Mouse (Mus musculus) MEL (cell line): ENCODE data around the gene Vangl1. TPM values are rescaled to one million over a fixed set of nuclear protein-coding genes. Genes with fewer than 3 reads are reported as not detected.

Source experiments
- DNase-seq: peaks from one replicate; pipeline ENCODE4 v3.0.0; 2011; ENCODE audit warnings: low read depth, low spot score
- H3K27ac ChIP-seq: 2 replicates; pipeline ENCODE4 v1.5.1; 2012; ENCODE audit warnings: low read depth, mild to moderate bottlenecking, control low read depth, low read length, moderate library complexity; ENCODE audit not compliant: control insufficient read depth
- H3K27me3 ChIP-seq, 2 experiments: fragments of 150-350 bp in 1 of 2; sonication (generic) in 1 of 2; 2 replicates each; pipeline ENCODE4 v1.6.1; 2012; ENCODE audit warnings: low read length in 2 of 2, mild to moderate bottlenecking in 2 of 2, improper control_type of control experiment in 1 of 2, moderate library complexity in 1 of 2; ENCODE audit not compliant: insufficient read depth in 2 of 2, control insufficient read depth in 1 of 2
- H3K36me3 ChIP-seq, 2 experiments: 2 replicates each; pipeline ENCODE4 v1.6.1; 2012 to 2014; ENCODE audit warnings: low read length in 2 of 2, improper control_type of control experiment in 1 of 2, inconsistent platforms in 1 of 2, mild to moderate bottlenecking in 1 of 2; ENCODE audit not compliant: insufficient read depth in 2 of 2, control insufficient read depth in 1 of 2
- H3K4me1 ChIP-seq, 2 experiments: fragments of 150-350 bp in 1 of 2; sonication (generic) in 1 of 2; 2 replicates each; pipeline ENCODE4 v1.6.1; 2012; ENCODE audit warnings: low read length in 2 of 2, improper control_type of control experiment in 1 of 2, mild to moderate bottlenecking in 1 of 2; ENCODE audit not compliant: insufficient read depth in 2 of 2, control insufficient read depth in 1 of 2
- H3K4me3 ChIP-seq, 2 experiments: fragments of 150-350 bp in 1 of 2; sonication (generic) in 1 of 2; 2 replicates each; pipeline ENCODE4 v1.5.1; 2012; ENCODE audit warnings: low read depth in 2 of 2, low read length in 2 of 2, mild to moderate bottlenecking in 2 of 2, moderate library complexity in 2 of 2, control low read depth in 1 of 2, improper control_type of control experiment in 1 of 2; ENCODE audit not compliant: control insufficient read depth in 1 of 2, insufficient read depth in 1 of 2
- H3K79me2 ChIP-seq: 2 replicates; pipeline ENCODE4 v1.6.1; 2012; ENCODE audit warnings: mild to moderate bottlenecking, low read length, moderate library complexity; ENCODE audit not compliant: control insufficient read depth, poor library complexity, insufficient read depth
- H3K9ac ChIP-seq: 2 replicates; pipeline ENCODE4 v1.6.1; 2012; ENCODE audit warnings: low read depth, mild to moderate bottlenecking, control low read depth, low read length, moderate library complexity; ENCODE audit not compliant: control insufficient read depth, poor library complexity, severe bottlenecking
- H3K9me3 ChIP-seq: fragments of 150-350 bp; sonication (generic); replicated peaks from 2 replicates; pipeline ENCODE4 v1.6.1; 2012; ENCODE audit warnings: mild to moderate bottlenecking, low read length, improper control_type of control experiment, moderate library complexity; ENCODE audit not compliant: insufficient read depth
- BHLHE40 ChIP-seq: IDR thresholded peaks from 2 replicates; pipeline ENCODE4 v1.6.1; 2012; ENCODE audit warnings: low read depth, mild to moderate bottlenecking, inconsistent platforms, low read length, improper control_type of control experiment, borderline replicate concordance
- CTCF ChIP-seq, 3 experiments: IDR thresholded peaks in 2 of 3; conservative IDR thresholded peaks in 1 of 3; 2 replicates each; pipeline ENCODE4 v1.5.1; 2011 to 2012; ENCODE audit warnings: low read length in 3 of 3, low read depth in 2 of 3, mild to moderate bottlenecking in 2 of 3, improper control_type of control experiment in 1 of 3, inconsistent platforms in 1 of 3, mixed read lengths in 1 of 3, moderate library complexity in 1 of 3; ENCODE audit not compliant: control insufficient read depth in 1 of 3, insufficient read depth in 1 of 3, poor library complexity in 1 of 3, severe bottlenecking in 1 of 3
- E2F4 ChIP-seq: IDR thresholded peaks from 2 replicates; pipeline ENCODE4 v1.6.1; 2011; ENCODE audit warnings: low read depth, low read length, improper control_type of control experiment, borderline replicate concordance
- EP300 ChIP-seq, 2 experiments: IDR thresholded peaks; 2 replicates each; pipeline ENCODE4 v1.6.1; 2011; ENCODE audit warnings: improper control_type of control experiment in 2 of 2, low read length in 2 of 2, low read depth in 1 of 2, mild to moderate bottlenecking in 1 of 2
- ETS1 ChIP-seq: IDR thresholded peaks from 2 replicates; pipeline ENCODE4 v1.6.1; 2012; ENCODE audit warnings: low read depth, mild to moderate bottlenecking, inconsistent platforms, low read length, improper control_type of control experiment, moderate library complexity
- GABPA ChIP-seq: IDR thresholded peaks from 2 replicates; pipeline ENCODE4 v1.6.1; 2012; ENCODE audit warnings: low read depth, mild to moderate bottlenecking, inconsistent platforms, low read length, improper control_type of control experiment, moderate library complexity
- GATA1 ChIP-seq: IDR thresholded peaks from 2 replicates; pipeline ENCODE4 v1.6.1; 2011; ENCODE audit warnings: low read depth, low read length, improper control_type of control experiment
- JUND ChIP-seq: IDR thresholded peaks from 2 replicates; pipeline ENCODE4 v1.6.1; 2011; ENCODE audit warnings: low read depth, mild to moderate bottlenecking, improper control_type of control experiment, low read length
- KAT2A ChIP-seq: conservative IDR thresholded peaks from 2 replicates; pipeline ENCODE4 v1.6.1; 2012; ENCODE audit warnings: low read depth, low read length, improper control_type of control experiment, inconsistent platforms
- MAFK ChIP-seq: IDR thresholded peaks from 2 replicates; pipeline ENCODE4 v1.6.1; 2011; ENCODE audit warnings: low read depth, mild to moderate bottlenecking, low read length, improper control_type of control experiment, borderline replicate concordance
- MEF2A ChIP-seq: IDR thresholded peaks from 2 replicates; pipeline ENCODE4 v1.6.1; 2014; ENCODE audit warnings: low read depth, mild to moderate bottlenecking, inconsistent platforms, low read length, improper control_type of control experiment; ENCODE audit not compliant: poor library complexity, insufficient replicate concordance, severe bottlenecking; ENCODE audit errors: extremely low read depth
- MXI1 ChIP-seq: IDR thresholded peaks from 2 replicates; pipeline ENCODE4 v1.6.1; 2011; ENCODE audit warnings: mild to moderate bottlenecking, low read depth, low read length, improper control_type of control experiment
- MYC ChIP-seq: IDR thresholded peaks from 2 replicates; pipeline ENCODE4 v1.6.1; 2011; ENCODE audit warnings: low read depth, mild to moderate bottlenecking, low read length, improper control_type of control experiment, moderate library complexity
- NELFE ChIP-seq: IDR thresholded peaks from 2 replicates; pipeline ENCODE4 v1.6.1; 2011; ENCODE audit warnings: low read depth, low read length, improper control_type of control experiment
- NRF1 ChIP-seq: IDR thresholded peaks from 2 replicates; pipeline ENCODE4 v1.6.1; 2014; ENCODE audit warnings: low read depth, mild to moderate bottlenecking, inconsistent platforms, low read length, improper control_type of control experiment, moderate library complexity; ENCODE audit not compliant: poor library complexity, insufficient read depth, severe bottlenecking
- POLR2A ChIP-seq, 2 experiments: IDR thresholded peaks; 2 replicates each; pipeline ENCODE4 v1.6.1; 2011 to 2012; ENCODE audit warnings: low read length in 2 of 2, mild to moderate bottlenecking in 2 of 2, control low read depth in 1 of 2, improper control_type of control experiment in 1 of 2, low read depth in 1 of 2, moderate library complexity in 1 of 2; ENCODE audit not compliant: control insufficient read depth in 1 of 2, insufficient read depth in 1 of 2, poor library complexity in 1 of 2
- POLR2AphosphoS2 ChIP-seq: IDR thresholded peaks from 2 replicates; pipeline ENCODE4 v1.6.1; 2011; ENCODE audit warnings: low read length, improper control_type of control experiment
- RAD21 ChIP-seq: IDR thresholded peaks from 2 replicates; pipeline ENCODE4 v1.6.1; 2011; ENCODE audit warnings: mild to moderate bottlenecking, low read depth, low read length, improper control_type of control experiment
- RCOR1 ChIP-seq: IDR thresholded peaks from 2 replicates; pipeline ENCODE4 v1.6.1; 2012; ENCODE audit warnings: low read depth, mild to moderate bottlenecking, inconsistent platforms, low read length, improper control_type of control experiment
- SIN3A ChIP-seq: IDR thresholded peaks from 2 replicates; pipeline ENCODE4 v1.6.1; 2012; ENCODE audit warnings: low read length, improper control_type of control experiment, inconsistent platforms
- SMC3 ChIP-seq: IDR thresholded peaks from 2 replicates; pipeline ENCODE4 v1.6.1; 2011; ENCODE audit warnings: low read depth, low read length, improper control_type of control experiment
- USF2 ChIP-seq, 2 experiments: IDR thresholded peaks; 2 replicates each; pipeline ENCODE4 v1.6.1; 2011 to 2012; ENCODE audit warnings: improper control_type of control experiment in 2 of 2, low read length in 2 of 2, borderline replicate concordance in 1 of 2, inconsistent platforms in 1 of 2, low read depth in 1 of 2, mild to moderate bottlenecking in 1 of 2; ENCODE audit not compliant: insufficient read depth in 1 of 2
- ZC3H11A ChIP-seq: IDR thresholded peaks from 2 replicates; pipeline ENCODE4 v1.6.1; 2012; ENCODE audit warnings: low read depth, mild to moderate bottlenecking, inconsistent platforms, low read length, improper control_type of control experiment
- ZKSCAN1 ChIP-seq: IDR thresholded peaks from 2 replicates; pipeline ENCODE4 v1.6.1; 2012; ENCODE audit warnings: low read depth, mild to moderate bottlenecking, inconsistent platforms, low read length, improper control_type of control experiment, moderate library complexity
- ZMIZ1 ChIP-seq: IDR thresholded peaks from 2 replicates; pipeline ENCODE4 v1.6.1; 2012; ENCODE audit warnings: low read depth, mild to moderate bottlenecking, inconsistent platforms, low read length, improper control_type of control experiment, moderate library complexity
- polyA plus RNA-seq, 2 experiments: library from polyadenylated mRNA; stranded (reverse) in 1 of 2; unstranded in 1 of 2; fragments of >175 nt in 1 of 2; fragments of >200 nt in 1 of 2; gene quantifications; 2 replicates each; pipeline versions ENCODE4 v1.2.1 to v1.2.4; 2012; ENCODE audit warnings: low replicate concordance in 2 of 2, low read depth in 1 of 2; ENCODE audit not compliant: insufficient read length in 2 of 2, insufficient read depth in 1 of 2, missing spikeins in 1 of 2
- total RNA-seq: library from RNA; depleted of rRNA; stranded (reverse); fragments of 300-350 nt; gene quantifications from 2 replicates; pipeline ENCODE4 v1.2.3, GENCODE M21; 2012

The Vangl1 gene
- total and polyA plus RNA-seq, 3 experiments = 6.5 to 15.1 TPM; not detected in 1

DNA sequence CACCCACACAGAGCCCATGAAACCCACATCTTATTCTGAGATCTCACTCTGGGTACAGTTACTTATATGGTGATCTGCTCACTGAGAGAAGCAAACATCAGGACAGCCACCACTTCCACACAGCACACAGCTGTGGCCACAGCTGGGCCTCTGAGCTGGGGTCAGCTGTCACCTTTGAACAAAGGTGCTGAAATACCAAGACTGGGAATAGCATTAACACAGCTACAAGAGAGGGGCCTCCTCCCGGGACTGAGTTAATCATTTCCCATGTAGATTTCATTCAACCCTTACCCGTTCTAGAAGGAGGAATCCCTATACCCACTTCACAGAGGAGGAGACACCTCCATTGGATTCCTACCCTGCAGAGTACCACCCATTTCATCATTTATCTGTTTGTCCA lies 8.7 kb downstream of the Vangl1 start:
- Histone ChIP-seq H3K27ac (no peak overlapping the region), H3K9me3 (no peaks in the 10 kb centered on the region), H3K4me3 (no peak overlapping the region), H3K4me1 (0 out of 4 replicates have a peak, but pooled peaks cover 0 to 2% of the 10 kb centered on the region in 2 experiments), H3K36me3 (no peaks in the 10 kb centered on the region), H3K79me2 (no peaks in the 10 kb centered on the region), H3K27me3 (no peaks in the 10 kb centered on the region), H3K9ac (no peak overlapping the region)
- no peak for DNase-seq
- TF ChIP-seq SIN3A (no peak), USF2 (IDR thresholded peaks at IDR 0.05; ENCODE audit: borderline replicate concordance in 1 of 2, insufficient read depth in 1 of 2, low read depth in 1 of 2, low read length in 2 of 2) (no peak), MYC (no peak), ZMIZ1 (no peak), POLR2A (IDR thresholded peaks at IDR 0.05; ENCODE audit: control insufficient read depth in 1 of 2, insufficient read depth in 1 of 2, low read depth in 1 of 2, low read length in 2 of 2, poor library complexity in 1 of 2) (no peak), GATA1 (no peak), RAD21 (no peak), ETS1 (no peak), MXI1 (no peak), POLR2AphosphoS2 (no peak), MEF2A (no peak), GABPA (no peak), BHLHE40 (no peak), E2F4 (no peak), EP300 (IDR thresholded peaks at IDR 0.05; ENCODE audit: low read depth in 1 of 2, low read length in 2 of 2) (no peak), CTCF (IDR thresholded peaks at IDR 0.05 in 2 of 3, conservative IDR thresholded peaks at IDR 0.05 in 1 of 3; ENCODE audit: control insufficient read depth in 1 of 3, insufficient read depth in 1 of 3, low read depth in 2 of 3, low read length in 3 of 3, poor library complexity in 1 of 3, severe bottlenecking in 1 of 3) (no peak), SMC3 (no peak), ZKSCAN1 (no peak), ZC3H11A (no peak)

DNA sequence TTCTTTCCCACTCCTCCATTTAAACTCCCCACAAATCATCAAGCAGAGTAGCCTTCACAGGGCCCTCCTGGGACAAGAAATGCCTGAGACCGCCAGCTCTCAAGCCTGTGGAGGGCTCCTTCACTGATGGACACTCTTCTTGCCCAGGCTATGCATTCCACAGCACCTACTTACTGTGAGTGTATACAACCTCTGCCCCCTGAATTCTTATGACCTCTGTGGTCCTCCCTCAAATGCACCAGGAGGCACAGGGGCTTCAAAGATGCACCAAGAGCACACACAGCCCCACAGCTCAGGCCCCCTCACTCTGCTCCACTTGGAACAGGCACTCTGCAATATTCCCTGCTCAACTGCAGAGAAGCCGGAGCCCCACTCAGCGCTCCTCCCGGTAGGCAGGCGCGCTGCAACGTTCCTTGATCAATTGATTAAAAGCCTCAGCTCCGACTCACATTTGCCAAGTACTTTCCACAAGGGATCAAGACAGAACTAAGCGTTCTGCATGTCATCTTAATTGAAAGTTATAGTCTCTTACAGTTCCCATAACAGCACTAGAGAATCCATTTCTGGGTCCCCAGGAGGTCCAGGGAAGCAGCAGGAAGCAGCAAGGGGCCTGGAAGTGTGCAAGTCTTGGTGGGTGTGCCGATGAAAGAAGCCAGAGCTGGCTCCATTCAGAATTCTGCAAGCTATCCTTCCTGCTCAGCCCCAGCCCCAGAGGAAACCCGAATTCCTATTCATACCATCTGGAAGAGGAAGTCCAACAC lies 10.0 kb downstream of the Vangl1 start:
- TF ChIP-seq RCOR1 = no peak
- no peak for TF ChIP-seq EP300 (IDR thresholded peaks at IDR 0.05; ENCODE audit: low read depth in 1 of 2, low read length in 2 of 2)
- no peak for TF ChIP-seq NRF1
- no peak for TF ChIP-seq JUND
- TF ChIP-seq MAFK = no peak
- no peak for TF ChIP-seq ZKSCAN1
- TF ChIP-seq GABPA = no peak
- TF ChIP-seq NELFE = no peak
- no peak for TF ChIP-seq CTCF (IDR thresholded peaks at IDR 0.05 in 2 of 3, conservative IDR thresholded peaks at IDR 0.05 in 1 of 3; ENCODE audit: control insufficient read depth in 1 of 3, insufficient read depth in 1 of 3, low read depth in 2 of 3, low read length in 3 of 3, poor library complexity in 1 of 3, severe bottlenecking in 1 of 3)
- TF ChIP-seq E2F4 = no peak
- TF ChIP-seq KAT2A = no peak
- Histone ChIP-seq H3K27ac (no peak overlapping the region), H3K4me1 (0 out of 4 replicates have a peak, but pooled peaks cover 0 to 2% of the 10 kb centered on the region in 2 experiments), H3K79me2 (no peaks in the 10 kb centered on the region), H3K4me3 (no peak overlapping the region), H3K36me3 (no peaks in the 10 kb centered on the region), H3K9me3 (no peaks in the 10 kb centered on the region), H3K27me3 (no peaks in the 10 kb centered on the region), H3K9ac (no peak overlapping the region)
- DNase-seq = no peak
